Mouse (Mus musculus): ENCODE measurements around the gene Tmem238.
A peak's percentile ranks its signal among the peaks of the same experiment; 100 is the strongest.
"Not testable (repeated sequence)": the region's sequence is repeated elsewhere in the genome, so short reads cannot be mapped to it uniquely, and the experiment has no call there.

Tmem238 gene

DNA sequence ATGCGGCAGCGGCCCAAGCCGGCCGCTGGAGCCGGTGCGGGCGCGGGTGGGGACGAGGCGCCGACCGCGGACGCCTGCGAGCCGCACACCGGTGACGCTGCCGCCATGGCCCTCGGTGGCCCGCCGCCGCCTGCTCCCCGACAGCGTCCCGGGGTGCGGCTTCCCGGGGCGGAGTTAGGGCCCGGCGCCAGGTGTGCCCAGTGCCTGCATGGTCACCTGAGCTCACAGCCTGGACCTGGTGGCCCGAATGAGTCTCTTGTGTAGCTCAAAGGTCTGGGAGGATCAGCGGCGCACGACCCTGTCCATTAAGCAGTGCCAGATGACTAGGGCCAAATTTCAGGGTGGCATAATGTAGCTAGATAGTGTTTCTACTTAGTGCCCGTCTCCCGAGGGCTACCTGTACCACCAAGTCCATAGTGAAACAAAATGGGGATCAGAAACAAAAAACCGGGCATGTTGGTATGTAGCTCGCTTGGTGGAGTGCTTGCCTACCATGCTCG, at the start of gene Tmem238:
TSS of gene Tmem238 (minus strand) at position 221 of the 500 bp plus-strand sequence.
- DNase-seq (ENCODE audit: low spot score), result no peak

DNA sequence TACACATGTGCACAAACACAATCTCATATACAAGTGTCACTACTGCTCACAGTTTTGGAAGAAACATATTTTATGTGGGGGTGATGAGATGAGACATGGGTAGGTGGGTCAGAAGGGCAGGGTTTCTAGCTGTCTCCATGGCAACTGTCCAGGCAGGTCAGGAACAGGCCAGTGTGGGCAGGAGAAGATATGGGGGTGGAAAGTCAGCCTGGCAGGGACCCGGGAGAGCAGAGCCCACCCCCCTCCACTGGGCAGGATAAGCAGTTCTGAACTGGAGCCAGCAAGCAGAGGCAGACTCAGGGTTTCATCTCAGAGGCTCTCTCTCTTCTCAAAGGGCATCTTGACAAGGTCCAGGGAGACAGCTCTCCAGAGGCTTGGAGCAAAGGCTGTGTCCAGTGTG, 48.2 kb upstream of the Tmem238 start:
- DNase-seq (ENCODE audit: low spot score), result no peak

DNA sequence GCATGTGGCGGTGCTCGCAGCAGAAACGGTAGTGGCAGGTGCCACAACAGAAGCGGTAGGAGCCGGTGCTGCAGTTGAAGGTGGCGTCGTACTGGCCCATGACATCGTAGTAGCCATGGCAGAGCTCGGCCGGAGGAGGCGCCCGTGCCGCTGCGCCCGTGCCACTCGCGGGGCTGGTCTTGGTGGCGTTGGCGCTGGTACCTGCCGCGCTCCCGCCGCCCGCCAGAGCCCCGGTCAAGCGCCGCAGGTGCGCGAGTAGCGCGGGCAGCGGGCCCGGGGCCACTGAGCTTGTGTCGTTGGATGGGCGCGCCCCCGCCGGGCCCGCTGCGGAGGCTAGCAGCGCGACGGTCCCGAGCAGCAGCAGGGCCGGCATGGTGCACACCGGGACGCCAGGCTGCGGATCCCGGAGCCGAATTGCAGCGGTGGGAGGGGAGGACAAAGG, 46.9 kb upstream of the Tmem238 start:
- peak; percentile 68 for DNase-seq (ENCODE audit: low spot score)

DNA sequence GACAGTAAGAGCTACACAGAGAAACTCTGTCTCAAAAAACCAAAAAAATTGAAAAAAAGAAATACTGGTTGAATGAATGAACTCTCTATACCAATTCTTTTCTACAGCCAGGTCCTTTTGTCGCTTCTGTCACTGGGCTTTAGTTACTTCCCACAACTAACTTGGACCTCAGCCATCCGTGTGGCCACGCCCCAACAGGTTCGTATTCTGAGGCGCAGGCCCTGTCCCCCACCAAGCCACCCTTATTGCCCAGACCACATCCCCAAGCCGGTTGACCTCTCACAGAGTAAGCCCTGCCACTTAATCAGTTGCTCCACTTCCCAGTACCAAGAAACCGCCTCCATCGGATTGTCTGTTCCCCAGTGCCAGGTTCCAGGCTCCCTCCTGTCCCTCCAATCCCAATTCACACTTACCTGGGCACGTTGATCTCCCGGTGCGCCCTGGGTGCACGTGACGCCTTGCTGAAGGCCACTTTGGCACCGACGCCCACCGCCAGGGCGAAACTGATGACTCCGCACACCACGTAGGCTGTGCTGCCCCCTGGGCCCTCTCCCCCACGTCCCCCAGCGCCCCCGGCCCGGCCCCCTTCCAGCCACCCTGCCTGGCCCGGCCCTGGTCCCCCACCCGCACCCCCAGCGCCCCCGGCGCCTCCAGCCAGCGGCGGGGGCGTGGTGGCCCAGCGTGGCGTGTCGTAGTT, 46.3 kb upstream of the Tmem238 start:
- DNase-seq (ENCODE audit: low spot score), result no peak

DNA sequence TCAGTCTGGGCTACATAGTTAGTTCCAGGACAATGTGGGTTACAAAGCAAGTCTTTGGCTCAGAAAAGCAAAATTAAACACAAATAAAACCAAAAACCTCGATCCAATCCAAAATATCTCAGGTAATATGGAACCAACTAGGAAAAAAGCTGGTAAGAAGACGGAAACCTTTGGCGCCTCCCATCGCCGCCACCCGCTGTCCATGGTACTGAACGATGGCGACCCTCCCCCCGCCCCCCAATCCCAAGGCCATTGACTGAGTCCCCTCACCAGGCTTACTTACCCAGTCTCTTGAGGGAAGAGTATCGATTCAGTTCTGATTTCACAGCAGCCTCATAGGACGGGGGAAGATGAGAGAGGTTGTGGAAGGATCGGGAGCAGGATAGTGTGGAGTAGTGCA, 41.0 kb upstream of the Tmem238 start:
- no peak for DNase-seq (ENCODE audit: low spot score)

DNA sequence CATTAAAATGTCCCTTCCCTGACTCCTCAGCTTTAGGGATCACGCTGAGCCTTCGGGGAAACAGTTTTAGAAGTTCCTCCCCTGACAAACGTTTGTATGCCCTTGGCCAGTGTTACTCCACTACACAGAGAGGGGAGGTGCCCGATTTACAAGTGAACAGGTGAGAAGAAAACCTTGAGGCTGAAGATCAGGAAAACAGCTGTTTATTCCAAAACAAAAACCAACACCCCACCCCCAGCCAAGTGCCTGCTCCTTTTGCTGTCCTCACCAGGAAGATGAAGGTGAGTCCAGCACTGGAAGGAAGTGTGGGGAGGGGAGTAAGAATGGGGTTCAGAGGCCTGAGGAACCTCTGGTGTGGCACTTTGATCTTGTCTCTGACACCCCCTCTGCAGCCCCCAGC, 35.9 kb upstream of the Tmem238 start:
- no peak for DNase-seq (ENCODE audit: low spot score)

DNA sequence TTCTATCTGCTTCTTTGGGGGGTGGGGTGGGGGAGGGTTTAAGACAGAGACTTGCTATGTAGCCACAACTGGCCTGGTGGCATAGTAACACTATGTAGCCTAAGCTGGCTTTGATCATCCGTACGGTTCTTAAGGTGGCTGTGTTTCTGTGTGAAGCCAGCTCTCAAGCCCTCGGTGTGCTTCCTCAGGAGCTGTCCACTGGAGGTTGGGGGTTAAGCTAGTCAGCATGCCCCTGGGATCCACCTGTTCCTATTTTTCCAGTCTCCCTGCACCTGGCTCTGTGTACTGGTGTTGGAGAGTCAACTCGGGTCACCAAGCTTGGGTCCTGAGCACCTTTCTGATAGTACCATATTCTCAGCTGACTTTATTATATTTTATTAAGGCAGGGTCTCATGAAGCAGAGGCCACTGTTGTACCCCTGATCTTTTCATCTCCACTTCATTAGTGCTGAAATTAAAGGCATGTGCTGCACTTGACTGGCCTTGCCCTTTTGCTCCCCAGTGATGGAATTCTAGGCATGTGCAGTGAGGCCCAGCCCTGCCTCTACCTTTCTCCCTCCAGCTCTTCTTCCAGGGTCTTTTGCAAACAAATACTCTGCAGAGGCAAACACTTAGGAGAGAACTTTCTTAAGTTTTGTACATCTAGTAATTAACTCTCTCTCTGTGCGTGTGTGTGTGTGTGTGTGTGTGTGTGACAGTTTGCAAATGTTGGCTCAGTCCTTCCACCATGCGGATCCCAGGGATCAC, 32.9 kb upstream of the Tmem238 start:
- no peak for DNase-seq (ENCODE audit: low spot score)

DNA sequence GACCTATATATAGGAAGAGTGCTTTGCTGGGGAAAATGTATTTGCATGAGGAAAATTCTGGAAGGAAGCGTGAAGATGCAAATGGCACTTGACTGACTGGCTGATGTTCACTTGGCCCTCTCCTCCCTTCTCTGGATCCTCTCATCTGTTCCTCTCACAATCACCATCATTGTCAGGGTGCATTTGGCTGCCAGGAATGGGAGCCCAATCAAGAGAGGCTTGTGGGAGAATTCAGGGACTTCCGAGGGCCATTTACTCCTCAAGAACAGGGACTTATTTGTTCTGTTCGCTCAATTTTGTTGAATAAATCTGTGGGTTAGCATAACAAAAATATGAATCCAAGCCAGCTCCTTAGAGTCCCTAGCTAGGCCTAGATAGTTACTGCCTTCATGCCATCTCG, 32.2 kb upstream of the Tmem238 start:
- DNase-seq (ENCODE audit: low spot score), result no peak

DNA sequence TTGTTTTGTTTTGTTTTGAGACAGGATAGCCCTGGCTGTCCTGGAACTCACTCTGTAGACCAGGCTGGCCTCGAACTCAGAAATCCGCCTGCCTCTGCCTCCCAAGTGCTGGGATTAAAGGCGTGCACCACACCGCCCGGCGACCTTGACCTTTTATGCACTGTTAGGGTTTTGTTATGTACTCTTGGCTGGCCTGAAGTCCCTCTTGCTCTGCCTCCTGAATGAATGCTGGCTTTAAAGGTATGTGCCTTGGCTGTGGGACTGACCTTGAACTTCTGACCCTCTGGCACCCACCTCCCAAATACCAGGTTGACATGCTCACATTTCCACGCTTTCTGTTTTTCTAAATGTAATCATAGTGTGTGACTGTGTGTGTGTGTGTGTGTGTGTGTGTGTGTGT, 31.5 kb upstream of the Tmem238 start:
- not testable (repeated sequence) for DNase-seq (ENCODE audit: low spot score)

DNA sequence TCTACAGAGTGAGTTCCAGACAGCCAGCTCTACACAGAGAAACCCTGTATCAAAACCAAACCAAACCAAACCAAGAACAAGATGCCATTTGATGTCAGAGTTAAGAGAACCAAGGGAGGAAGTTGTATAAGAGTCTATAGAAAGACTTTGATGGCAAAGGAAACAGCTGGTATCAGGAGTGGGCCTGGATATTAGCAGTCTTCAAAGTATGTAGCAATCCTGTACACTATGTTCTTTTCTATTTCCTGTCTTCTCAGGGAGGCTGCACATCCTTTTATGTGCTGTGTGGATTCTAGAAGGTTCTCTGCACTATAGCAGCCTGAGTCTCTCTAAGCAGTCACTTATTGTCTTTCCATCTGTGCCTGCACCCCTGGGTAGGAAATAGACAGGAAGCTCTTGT, 27.1 kb upstream of the Tmem238 start:
- no peak for DNase-seq (ENCODE audit: low spot score)

DNA sequence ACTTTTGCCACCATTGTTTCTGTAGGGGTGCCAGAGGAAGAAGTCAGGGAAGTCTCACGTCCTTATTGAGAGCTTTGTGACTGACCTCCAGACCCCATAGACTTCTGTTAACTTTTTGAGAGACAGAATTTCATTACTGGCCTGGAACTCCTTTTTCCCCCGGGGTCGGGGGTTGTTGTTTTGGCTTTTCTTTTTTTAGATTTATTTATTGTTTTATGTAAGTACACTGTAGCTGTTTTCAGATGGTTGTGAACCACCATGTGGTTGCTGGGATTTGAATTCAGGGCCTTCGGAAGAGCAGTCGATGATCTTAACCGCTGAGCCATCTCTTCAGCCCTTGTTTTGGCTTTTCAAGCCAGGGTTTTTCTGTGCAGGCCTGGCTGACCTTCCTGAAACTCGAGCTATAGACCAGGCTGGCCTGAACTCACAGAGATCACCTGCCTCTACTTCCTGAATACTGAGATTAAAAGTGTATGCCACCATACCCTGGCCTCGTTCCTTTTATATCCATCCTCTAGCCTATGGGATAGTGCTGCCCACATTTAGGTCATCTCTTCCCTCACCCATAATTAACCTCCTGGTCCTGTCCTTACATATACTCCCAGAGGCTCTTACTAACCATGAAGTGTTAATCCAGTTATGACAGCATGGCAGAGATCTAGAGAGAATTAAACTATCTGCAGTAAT, 23.8 kb upstream of the Tmem238 start:
- DNase-seq (ENCODE audit: low spot score), result no peak

DNA sequence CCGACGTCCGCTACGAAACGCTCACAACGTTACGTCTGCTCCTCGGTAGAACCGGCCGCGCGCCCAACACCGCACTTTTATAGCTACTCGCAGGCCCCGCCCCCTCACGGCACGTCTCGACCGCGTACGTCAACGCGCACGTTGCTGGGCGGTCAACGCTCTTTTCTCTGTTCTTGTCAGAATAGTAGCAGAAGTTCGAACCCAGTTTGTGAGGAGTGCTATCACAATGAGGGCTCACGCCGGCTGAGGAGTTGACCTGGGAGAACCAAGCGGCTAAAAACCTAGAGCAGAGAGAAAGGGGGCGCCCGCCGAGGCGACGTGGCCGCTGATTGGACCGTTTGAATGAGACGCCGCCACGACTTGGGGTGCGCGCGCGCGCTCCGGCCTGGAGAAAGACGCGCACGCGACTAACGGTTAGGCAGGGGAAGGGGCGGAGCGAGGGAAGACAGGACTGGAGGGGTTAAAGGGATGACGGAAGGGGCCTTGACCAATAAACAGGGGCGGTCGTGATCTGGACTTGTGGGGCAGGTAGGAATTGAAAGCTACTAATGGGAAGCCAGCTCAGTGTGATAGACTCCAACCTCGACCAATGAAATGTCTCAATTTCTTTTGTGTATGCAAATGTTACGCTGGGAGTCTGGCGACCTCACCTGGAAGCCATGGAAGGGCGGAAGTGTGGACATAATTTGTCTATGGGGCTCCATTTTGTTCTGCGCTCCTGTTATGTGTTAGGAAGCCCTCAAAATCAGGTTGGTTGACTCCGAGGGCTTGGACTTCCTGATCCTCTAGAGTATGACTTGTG, 23.0 kb upstream of the Tmem238 start, which contains the start of gene Ube2s:
TSS of gene Ube2s (minus strand) at position 288 of the 802 bp plus-strand sequence.
- peak; percentile 96 for DNase-seq (ENCODE audit: low spot score)

DNA sequence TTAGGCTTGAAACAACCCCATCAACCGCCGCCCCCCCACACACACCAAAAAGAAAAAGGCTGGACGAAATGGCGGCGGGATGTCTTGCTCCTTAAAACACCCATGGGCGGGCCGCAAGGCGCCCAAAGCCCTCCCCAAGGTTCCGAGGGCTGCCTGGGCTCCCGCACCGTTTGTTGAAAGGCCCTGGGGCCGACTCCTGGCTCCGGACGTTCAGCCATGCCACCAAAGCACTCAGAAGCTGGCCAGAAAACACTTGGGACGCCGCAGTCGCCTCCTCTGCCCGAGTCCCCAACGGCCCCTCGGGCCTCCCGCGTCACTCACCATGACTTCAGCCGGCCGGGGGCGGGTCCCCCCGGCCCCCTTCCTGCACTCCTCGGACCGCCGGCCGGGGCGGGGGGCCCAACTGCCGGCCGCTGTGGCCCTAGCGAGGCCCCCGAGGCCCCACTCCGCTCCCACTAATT, 22.4 kb upstream of the Tmem238 start:
- DNase-seq (ENCODE audit: low spot score), result no peak

DNA sequence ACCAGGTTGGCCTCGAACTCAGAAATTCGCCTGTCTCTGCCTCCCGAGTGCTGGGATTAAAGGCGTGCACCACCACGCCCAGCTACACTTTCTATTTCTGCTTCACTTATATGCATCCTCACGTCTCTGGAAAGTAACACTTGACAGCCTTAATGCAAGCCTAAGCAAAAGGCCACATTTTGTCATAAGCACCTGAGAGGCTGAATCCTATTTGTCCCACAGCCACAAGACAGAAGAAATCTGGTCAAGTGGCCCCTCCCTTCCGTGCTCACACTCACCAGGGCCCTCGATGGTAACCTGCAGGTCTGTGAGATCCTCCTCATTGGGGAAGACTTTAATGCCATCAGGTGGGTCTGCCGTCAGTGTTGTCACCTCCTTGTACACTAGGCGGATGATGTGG, 21.7 kb upstream of the Tmem238 start:
- DNase-seq (ENCODE audit: low spot score), result not testable (repeated sequence)

DNA sequence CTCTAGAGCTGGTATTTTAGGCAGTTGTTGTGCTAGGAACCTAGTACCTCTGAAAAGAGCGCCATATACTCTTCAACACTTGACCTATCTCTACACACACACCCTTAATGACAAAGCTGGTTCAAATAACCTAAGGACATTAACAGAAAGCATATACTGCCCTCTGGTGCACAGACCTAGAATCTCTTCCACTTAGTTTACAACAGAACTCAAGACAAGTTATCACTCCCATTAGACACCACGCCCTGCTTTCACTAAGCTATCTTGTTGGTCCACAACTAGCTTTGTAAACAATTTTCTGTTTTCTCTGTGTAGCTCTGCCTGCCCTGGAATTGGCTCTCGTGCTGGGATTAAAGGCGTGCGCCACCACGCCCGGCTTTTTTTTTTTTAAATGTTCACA, 17.3 kb upstream of the Tmem238 start:
- no peak for DNase-seq (ENCODE audit: low spot score)

DNA sequence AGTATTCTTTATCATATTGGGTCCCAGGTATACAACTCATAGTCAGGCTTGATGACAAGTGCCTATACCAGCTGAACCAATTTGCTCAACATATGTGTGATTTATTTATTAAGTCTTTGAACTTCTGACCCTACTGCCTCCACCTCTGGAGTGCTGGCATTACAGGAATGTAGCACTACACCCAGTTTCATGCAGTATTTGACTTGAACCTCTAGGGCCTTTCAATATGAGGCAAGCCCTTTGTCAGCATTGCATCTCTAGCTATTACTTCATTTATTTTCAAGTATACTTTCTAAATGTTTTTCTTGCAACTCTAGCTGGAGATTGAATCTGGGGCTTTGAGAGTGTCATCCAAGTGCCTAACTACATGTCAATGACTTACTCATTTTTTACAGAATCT, 12.8 kb upstream of the Tmem238 start:
- DNase-seq (ENCODE audit: low spot score), result no peak

DNA sequence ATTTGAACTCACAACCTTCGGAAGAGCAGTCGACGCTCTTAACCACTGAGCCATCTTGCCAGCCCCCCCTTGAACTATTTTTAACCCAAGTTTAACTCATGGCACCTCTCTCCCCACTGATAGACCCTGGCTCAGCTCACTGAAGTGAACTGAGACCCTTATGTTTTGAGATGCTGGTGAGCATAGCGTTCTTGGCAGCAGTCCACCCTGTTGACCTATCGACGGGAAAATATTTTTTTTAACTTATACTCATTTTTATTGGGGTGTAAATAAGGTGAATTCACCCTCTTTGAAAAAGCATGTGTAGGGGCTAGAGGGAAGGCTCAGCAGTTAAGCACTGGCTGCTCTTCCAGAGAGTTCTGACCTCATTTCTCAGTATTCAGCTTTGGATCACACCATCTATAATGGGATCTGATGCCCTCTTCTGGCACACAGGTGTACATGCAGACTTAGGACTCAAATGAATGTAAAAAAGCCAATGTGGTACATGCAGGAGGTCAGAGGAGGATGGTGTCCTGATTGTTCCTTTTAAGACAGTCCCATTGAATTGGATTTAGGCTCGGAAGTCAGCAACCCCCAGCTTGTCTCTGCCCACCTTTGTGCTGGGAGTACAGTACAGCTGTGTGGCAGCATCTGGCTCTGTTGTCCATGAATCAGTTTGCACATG, 6.4 kb upstream of the Tmem238 start:
- DNase-seq (ENCODE audit: low spot score), result no peak

DNA sequence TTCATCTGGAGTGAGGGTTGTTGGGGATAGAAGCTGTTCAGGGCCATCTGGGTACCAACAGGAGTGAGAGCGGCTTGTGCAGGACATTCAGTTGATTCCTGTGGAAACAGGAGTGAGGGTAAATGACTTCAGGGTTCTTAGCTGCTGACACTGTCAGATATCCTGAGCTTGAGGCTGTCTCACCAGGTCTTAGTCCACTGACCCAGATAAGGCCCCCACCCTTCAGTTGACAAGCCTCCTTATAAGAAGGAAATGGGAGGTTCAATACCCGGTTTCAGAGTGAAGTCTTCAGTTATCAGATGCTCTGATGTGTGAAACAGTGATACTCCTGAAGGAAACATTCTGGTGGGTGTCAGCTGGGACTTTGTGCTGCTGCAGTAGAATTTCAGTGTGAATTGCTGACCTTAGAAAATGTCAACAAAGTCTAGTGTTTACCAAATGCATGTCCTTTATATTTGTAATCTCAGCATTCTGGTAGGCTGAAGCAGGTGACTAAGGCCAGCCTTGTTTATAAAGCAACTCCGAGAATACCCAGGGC, 5.2 kb upstream of the Tmem238 start:
- no peak for DNase-seq (ENCODE audit: low spot score)

DNA sequence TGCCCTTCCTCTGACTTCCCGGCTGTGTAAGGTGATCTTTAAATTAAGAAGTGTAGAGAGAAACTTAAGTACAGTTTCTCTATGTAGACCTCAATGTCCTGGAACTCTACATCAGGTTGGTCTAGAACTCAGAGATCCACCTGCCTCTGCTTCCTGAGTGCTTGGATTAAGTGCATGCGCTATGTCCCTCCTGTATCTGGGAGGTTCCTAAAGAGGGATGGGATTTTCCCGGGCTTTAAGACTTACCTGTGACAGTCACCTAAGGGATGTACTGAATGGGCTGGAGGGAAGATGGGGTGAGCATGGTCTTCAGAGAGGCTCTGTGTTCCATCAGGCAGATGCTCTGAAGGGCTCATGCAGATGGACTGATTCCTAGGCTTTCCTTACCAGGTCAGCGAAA, 4.2 kb upstream of the Tmem238 start:
- DNase-seq (ENCODE audit: low spot score), result no peak

DNA sequence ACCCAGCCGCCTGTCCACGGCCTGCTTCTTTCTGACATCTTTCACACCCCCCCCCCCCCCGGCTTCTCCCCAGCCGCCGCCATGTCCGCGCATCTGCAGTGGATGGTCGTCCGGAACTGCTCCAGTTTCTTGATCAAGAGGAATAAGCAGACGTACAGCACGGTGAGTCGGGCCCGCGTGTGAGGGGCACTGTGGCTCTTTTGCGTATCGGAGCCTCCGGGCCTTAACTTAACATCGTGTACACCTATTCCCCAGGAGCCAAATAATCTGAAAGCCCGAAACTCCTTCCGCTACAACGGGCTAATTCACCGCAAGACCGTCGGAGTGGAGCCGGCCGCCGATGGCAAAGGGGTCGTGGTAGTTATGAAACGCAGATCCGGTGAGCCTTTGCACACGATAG, 3.8 kb upstream of the Tmem238 start:
- not testable (repeated sequence) for DNase-seq (ENCODE audit: low spot score)
